Mouse (Mus musculus) bone marrow, adult 2 months (tissue): ENCODE data around the gene Ccl17.

Source experiments
- CTCF ChIP-seq: fragments of 200-500 bp; IDR thresholded peaks from 2 replicates; pipeline ENCODE4 v1.5.1; 2011; ENCODE audit warnings: low read length, control low read depth; ENCODE audit not compliant: control insufficient read depth, insufficient read depth
- POLR2A ChIP-seq: fragments of 200-500 bp; IDR thresholded peaks from 2 replicates; pipeline ENCODE4 v1.6.1; 2011; ENCODE audit warnings: low read depth, mild to moderate bottlenecking, control low read depth, low read length, borderline replicate concordance; ENCODE audit not compliant: control insufficient read depth

- TF ChIP-seq POLR2A (no peak), CTCF (no peak)
Measured at GRCm38 (mm10) chr8:94767035-94767434, 43.2 kb upstream of the Ccl17 start.
